Mouse (Mus musculus) heart, adult 2 months (tissue): ENCODE data around the gene Cisd1.

ENCODE experiments used
- CTCF ChIP-seq: fragments of 200-600 bp; IDR thresholded peaks from 2 replicates; pipeline ENCODE4 v1.8.1; 2022; ENCODE audit warnings: antibody characterized with exemption, mild to moderate bottlenecking, moderate library complexity
- EP300 ChIP-seq: fragments of 200-500 bp; IDR thresholded peaks from 2 replicates; pipeline ENCODE4 v1.6.1; 2011; ENCODE audit warnings: low read depth, low read length, control low read depth; ENCODE audit not compliant: insufficient read depth
- POLR2A ChIP-seq: fragments of 200-500 bp; IDR thresholded peaks from 2 replicates; pipeline ENCODE4 v1.6.1; 2011; ENCODE audit warnings: mild to moderate bottlenecking, low read depth, low read length, control low read depth; ENCODE audit not compliant: insufficient read depth

DNA sequence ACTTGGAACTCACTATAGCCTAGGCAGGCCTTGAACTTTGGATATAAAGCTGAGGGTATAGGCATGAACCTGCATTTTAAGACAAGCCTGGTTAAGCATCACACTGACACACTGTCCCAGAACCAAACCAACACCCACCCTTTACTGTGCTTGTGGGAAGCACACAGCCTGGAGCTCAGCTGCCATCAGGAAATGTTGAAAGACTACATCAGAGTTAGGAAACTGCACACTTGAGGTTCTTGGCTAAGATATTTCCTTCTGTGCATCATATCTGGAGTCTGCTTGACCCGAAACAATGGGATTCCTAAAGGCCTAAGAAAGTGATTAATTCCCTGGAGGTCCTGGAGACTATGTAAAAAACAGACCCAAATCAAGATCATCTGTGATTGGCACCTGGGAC, 4.5 kb upstream of the Cisd1 start:
- TF ChIP-seq POLR2A (no peak), CTCF (no peak), EP300 (no peak)
